Mouse (Mus musculus): ENCODE measurements at regions not wholly inside any gene's neighbourhood (a gene's known extent, or its start where the extent isn't known, plus 50 kb on each side); places are given as distances from the start of the nearest gene placed in this dataset.

- DNase-seq: no peak
Observed at GRCm38 (mm10) chr7:71289702-71290101, 61.6 kb downstream of the Gm10295 start.

GRCm38 (mm10) chr7:71289266-71289665 is 62.0 kb downstream of the Gm10295 start:
- no peak for DNase-seq

GRCm38 (mm10) chr7:71287441-71287840 is 63.8 kb downstream of the Gm10295 start:
- DNase-seq: no peak

GRCm38 (mm10) chr7:71284246-71284645 is 67.0 kb downstream of the Gm10295 start:
- DNase-seq: no peak

- no peak for DNase-seq
Observed at GRCm38 (mm10) chr7:71283419-71283818, 67.9 kb downstream of the Gm10295 start.

- no peak for DNase-seq
Observed at GRCm38 (mm10) chr7:71266101-71266500, 85.2 kb downstream of the Gm10295 start.

GRCm38 (mm10) chr7:71264115-71264514 is 87.2 kb downstream of the Gm10295 start:
- no peak for DNase-seq

- DNase-seq: no peak
Observed at GRCm38 (mm10) chr7:71249669-71250068, 101.6 kb downstream of the Gm10295 start.

GRCm38 (mm10) chr7:71249216-71249615 is 102.1 kb downstream of the Gm10295 start:
- DNase-seq: no peak

GRCm38 (mm10) chr7:71247922-71248321 is 103.4 kb downstream of the Gm10295 start:
- no peak for DNase-seq

GRCm38 (mm10) chr7:71242379-71242911 is 108.8 kb downstream of the Gm10295 start:
- DNase-seq: no peak

- DNase-seq: no peak
Observed at GRCm38 (mm10) chr7:71239207-71239606, 112.1 kb downstream of the Gm10295 start.

- no peak for DNase-seq
Observed at GRCm38 (mm10) chr7:71236334-71236733, 115.0 kb downstream of the Gm10295 start.

- no peak for DNase-seq
Observed at GRCm38 (mm10) chr7:71234176-71234769, 117.0 kb downstream of the Gm10295 start.

- DNase-seq: no peak
Observed at GRCm38 (mm10) chr7:71232821-71233815, 118.2 kb downstream of the Gm10295 start.

- DNase-seq: no peak
Observed at GRCm38 (mm10) chr7:71230901-71231477, 120.3 kb downstream of the Gm10295 start.

- DNase-seq: no peak
Observed at GRCm38 (mm10) chr7:71229183-71229582, 122.1 kb downstream of the Gm10295 start.

GRCm38 (mm10) chr7:71224320-71224865 is 126.9 kb downstream of the Gm10295 start:
- no peak for DNase-seq

GRCm38 (mm10) chr7:71223513-71224319 is 127.6 kb downstream of the Gm10295 start:
- no peak for DNase-seq

GRCm38 (mm10) chr7:71217344-71217743 is 133.9 kb downstream of the Gm10295 start:
- DNase-seq: no peak

- DNase-seq: peak; percentile 12
Observed at GRCm38 (mm10) chr7:71216808-71217207, 134.5 kb downstream of the Gm10295 start.
